Mouse (Mus musculus): ENCODE results near the gene Kat8. TPM values are rescaled to one million over a fixed set of nuclear protein-coding genes. Genes with fewer than 3 reads are reported as not detected.
"Not testable (repeated sequence)": the region's sequence is repeated elsewhere in the genome, so short reads cannot be mapped to it uniquely, and the experiment has no call there.

The Kat8 gene
- total RNA-seq, 2 experiments from 2014 or later: 28.1 to 31.1 TPM

GRCm38 (mm10) chr7:127930636-127931035 is 18.3 kb downstream of the Kat8 start:
- intact Hi-C loops (cut with DNase I): no loop called here
- DNase-seq: no peak

GRCm38 (mm10) chr7:127931351-127932135 is 19.2 kb downstream of the Kat8 start:
- intact Hi-C loops (cut with DNase I): no loop called here

GRCm38 (mm10) chr7:127932273-127933031 is 20.1 kb downstream of the Kat8 start:
- intact Hi-C loops (cut with DNase I): no loop called here
- no peak for DNase-seq

More at GRCm38 (mm10) chr7:127931351-127932135, 19.2 kb downstream of the Kat8 start:
- DNase-seq: no peak

- intact Hi-C loops (cut with DNase I): no loop called here
- no peak for DNase-seq
Measured at GRCm38 (mm10) chr7:127934075-127934474, 21.8 kb downstream of the Kat8 start.

- intact Hi-C loops (cut with DNase I): no loop called here
Measured at GRCm38 (mm10) chr7:127935028-127935722, 22.9 kb downstream of the Kat8 start.

GRCm38 (mm10) chr7:127935748-127936159 is 23.4 kb downstream of the Kat8 start:
- intact Hi-C loops (cut with DNase I): no loop called here
- no peak for DNase-seq

More at GRCm38 (mm10) chr7:127935028-127935722, 22.9 kb downstream of the Kat8 start:
- peak; percentile 94 for DNase-seq

GRCm38 (mm10) chr7:127936216-127936884 is 24.0 kb downstream of the Kat8 start:
- intact Hi-C loops (cut with DNase I): no loop called here
- DNase-seq: no peak

- DNase-seq; intact Hi-C loops (cut with DNase I): not testable (repeated sequence)
Measured at GRCm38 (mm10) chr7:127942097-127942496, 29.8 kb downstream of the Kat8 start.

GRCm38 (mm10) chr7:127944614-127945013 is 32.3 kb downstream of the Kat8 start:
- intact Hi-C loops (cut with DNase I): no loop called here
- DNase-seq: no peak

- intact Hi-C loops (cut with DNase I): no loop called here
- no peak for DNase-seq
Measured at GRCm38 (mm10) chr7:127946470-127947023, 34.2 kb downstream of the Kat8 start, which contains the start of gene Prss36. Prss36 (minus strand) TSS chr7:127946725.

GRCm38 (mm10) chr7:127952864-127953581 is 40.7 kb downstream of the Kat8 start:
- intact Hi-C loops (cut with DNase I): no loop called here
- DNase-seq: no peak

- intact Hi-C loops (cut with DNase I): no loop called here
- DNase-seq: no peak
Measured at GRCm38 (mm10) chr7:127959364-127959763, 47.0 kb downstream of the Kat8 start.

GRCm38 (mm10) chr7:127966371-127966918 is 54.1 kb downstream of the Kat8 start:
- DNase-seq: no peak
- intact Hi-C loops (cut with DNase I): no loop called here

- intact Hi-C loops (cut with DNase I): no loop called here
- DNase-seq: peak; percentile 95
Measured at GRCm38 (mm10) chr7:127967004-127967921, 54.9 kb downstream of the Kat8 start, which contains the start of gene Fus. Fus (plus strand) TSS chr7:127967457.

- intact Hi-C loops (cut with DNase I): no loop called here
- DNase-seq: peak; percentile 80
Measured at GRCm38 (mm10) chr7:127967922-127968828, 55.9 kb downstream of the Kat8 start.

- no peak for DNase-seq
- intact Hi-C loops (cut with DNase I): no loop called here
Measured at GRCm38 (mm10) chr7:127974413-127974930, 62.2 kb downstream of the Kat8 start.

All from left cerebral cortex, postnatal 4 days (tissue).